Mouse (Mus musculus): ENCODE results near the gene Mrc2.

- TF ChIP-seq POLR2A (IDR thresholded peaks at IDR 0.05; ENCODE audit: borderline replicate concordance, extremely low read depth, insufficient read depth, insufficient read length, poor library complexity, severe bottlenecking) (no peak), CTCF (IDR thresholded peaks at IDR 0.05; ENCODE audit: borderline replicate concordance, extremely low read depth, insufficient read depth, insufficient read length) (no peak)
Observed at GRCm38 (mm10) chr11:105321090-105321489, 28.6 kb downstream of the Mrc2 start.

All from brain, embryonic 14.5 days (tissue).